Mouse (Mus musculus) left cerebral cortex, postnatal 36 days (tissue): Measurements from ENCODE around the gene Meltf. TPM values are rescaled to one million over a fixed set of nuclear protein-coding genes. Genes with fewer than 3 reads are reported as not detected.

Experiments
- DNase-seq, 2 experiments: peaks; one replicate each; pipeline ENCODE4 v3.0.0; 2021 to 2022; ENCODE audit warnings: low spot score in 2 of 2, mixed read lengths in 1 of 2
- intact Hi-C: fragments of 180-260 bp; cut with DNase I; formaldehyde crosslinking; loops from one replicate; pipeline ENCODE4 v1.15.1; 2025
- total RNA-seq, 2 experiments: library from RNA; stranded (reverse); gene quantifications; 2 replicates each; pipeline ENCODE4 v1.2.3; 2021

Gene Meltf
- total RNA-seq, result under 1 TPM; 0.54 to 0.81 TPM

GRCm38 (mm10) chr16:31878573-31879257 lies at the start of gene Meltf:
Meltf (plus strand) TSS chr16:31878810.
- intact Hi-C loops, result loop anchor here (2.0 kb wide), 1 partner anchor 38 kb away; no protein-coding TSS in a partner anchor
- DNase-seq, result peak; percentile 34 to 55

- intact Hi-C loops, result no loop called here
- DNase-seq, result no peak
Measured at GRCm38 (mm10) chr16:31830726-31831125, 47.9 kb upstream of the Meltf start.

- no peak for DNase-seq
- intact Hi-C loops, result no loop called here
Measured at GRCm38 (mm10) chr16:31832630-31833422, 45.8 kb upstream of the Meltf start.

GRCm38 (mm10) chr16:31834011-31834584 lies 44.5 kb upstream of the Meltf start:
- intact Hi-C loops, result no loop called here
- DNase-seq, result no peak

- DNase-seq, result no peak
- intact Hi-C loops, result no loop called here
Measured at GRCm38 (mm10) chr16:31834662-31835318, 43.8 kb upstream of the Meltf start.

- intact Hi-C loops, result no loop called here
- DNase-seq, result no peak
Measured at GRCm38 (mm10) chr16:31837362-31837761, 41.2 kb upstream of the Meltf start.

GRCm38 (mm10) chr16:31844246-31844645 lies 34.4 kb upstream of the Meltf start:
- intact Hi-C loops, result no loop called here

GRCm38 (mm10) chr16:31846763-31847162 lies 31.8 kb upstream of the Meltf start:
- DNase-seq, result no peak
- intact Hi-C loops, result no loop called here

More at GRCm38 (mm10) chr16:31844246-31844645, 34.4 kb upstream of the Meltf start:
- no peak for DNase-seq

GRCm38 (mm10) chr16:31863920-31864319 lies 14.7 kb upstream of the Meltf start:
- intact Hi-C loops, result no loop called here
- no peak for DNase-seq

GRCm38 (mm10) chr16:31865242-31865641 lies 13.4 kb upstream of the Meltf start:
- intact Hi-C loops, result no loop called here

GRCm38 (mm10) chr16:31866911-31867310 lies 11.7 kb upstream of the Meltf start:
- DNase-seq, result no peak
- intact Hi-C loops, result no loop called here

More at GRCm38 (mm10) chr16:31865242-31865641, 13.4 kb upstream of the Meltf start:
- DNase-seq, result no peak

GRCm38 (mm10) chr16:31867736-31868135 lies 10.9 kb upstream of the Meltf start:
- intact Hi-C loops, result no loop called here
- no peak for DNase-seq

- intact Hi-C loops, result no loop called here
- DNase-seq, result peak in 1 of 2 experiments; percentile 4
Measured at GRCm38 (mm10) chr16:31873721-31874120, 4.9 kb upstream of the Meltf start.

GRCm38 (mm10) chr16:31875391-31875790 lies 3.2 kb upstream of the Meltf start:
- intact Hi-C loops, result no loop called here
- peak in 1 of 2 experiments; percentile 31 for DNase-seq

GRCm38 (mm10) chr16:31876386-31876785 lies 2.2 kb upstream of the Meltf start:
- DNase-seq, result peak; percentile 76 to 80
- intact Hi-C loops, result loop anchor here (2.0 kb wide), 1 partner anchor 20 kb away; no protein-coding TSS in a partner anchor

GRCm38 (mm10) chr16:31878052-31878451 lies 558 bp upstream of the Meltf start:
- intact Hi-C loops, result loop anchor here (2.0 kb wide), 1 partner anchor 39 kb away; no protein-coding TSS in a partner anchor
- DNase-seq, result no peak

GRCm38 (mm10) chr16:31880146-31880840 lies 1.7 kb downstream of the Meltf start:
- DNase-seq, result no peak
- intact Hi-C loops, result no loop called here

GRCm38 (mm10) chr16:31882381-31882908 lies 3.8 kb downstream of the Meltf start:
- DNase-seq, result no peak
- intact Hi-C loops, result no loop called here

GRCm38 (mm10) chr16:31883302-31883701 lies 4.7 kb downstream of the Meltf start:
- DNase-seq, result no peak
- intact Hi-C loops, result no loop called here
